Mouse (Mus musculus) kidney, postnatal 10 days (tissue): ENCODE data around the gene Kcnab3.

Source experiments
- DNase-seq: peaks from one replicate; pipeline ENCODE4 v3.0.0; 2021; ENCODE audit warnings: mixed read lengths

Gene Kcnab3

GRCm38 (mm10) chr11:69371601-69372000 lies 45.5 kb downstream of the Kcnab3 start:
- no peak for DNase-seq

- peak; percentile 61 for DNase-seq
These were observed 46.2 kb downstream of the Kcnab3 start for GRCm38 (mm10) chr11:69372056-69372779.

GRCm38 (mm10) chr11:69372780-69373170 lies 46.7 kb downstream of the Kcnab3 start:
- DNase-seq = peak; percentile 42

DNA sequence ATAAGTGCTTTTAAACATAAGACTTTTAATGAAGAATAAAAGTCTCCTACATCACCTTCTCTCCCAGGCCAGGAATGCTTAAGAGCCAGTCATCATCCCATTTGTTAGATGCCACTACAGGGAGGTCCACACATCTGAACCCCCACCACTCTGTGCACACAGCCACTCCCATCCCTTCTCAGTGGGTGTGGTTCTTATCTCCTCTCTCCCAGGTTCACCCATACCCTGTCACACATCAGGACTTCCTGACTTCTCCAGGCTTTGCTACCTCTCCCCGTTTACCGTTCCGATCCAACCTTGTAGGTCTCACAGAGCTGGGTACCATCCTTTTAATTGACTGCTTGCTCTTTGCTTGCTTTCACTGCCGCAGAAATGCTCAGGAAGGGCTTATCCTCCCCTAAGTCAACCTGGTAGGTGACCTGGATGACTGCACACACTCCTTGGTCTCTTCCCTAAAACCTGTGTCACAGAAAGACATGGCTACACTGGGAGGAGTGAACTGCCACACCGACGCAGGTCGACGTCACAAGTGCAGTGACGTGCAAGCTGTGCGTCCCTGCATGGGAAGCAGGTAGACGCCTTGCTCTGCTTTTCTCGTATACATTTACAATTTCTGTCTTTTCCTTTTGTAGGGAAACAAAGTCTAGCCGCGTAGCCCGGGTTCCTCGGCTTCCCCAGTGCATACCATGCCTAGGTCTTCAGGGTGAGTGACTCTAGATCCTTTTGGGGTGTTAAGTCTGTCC lies 47.3 kb downstream of the Kcnab3 start:
- DNase-seq = no peak

- DNase-seq = no peak
These were observed 49.6 kb downstream of the Kcnab3 start for GRCm38 (mm10) chr11:69375646-69376045.

DNA sequence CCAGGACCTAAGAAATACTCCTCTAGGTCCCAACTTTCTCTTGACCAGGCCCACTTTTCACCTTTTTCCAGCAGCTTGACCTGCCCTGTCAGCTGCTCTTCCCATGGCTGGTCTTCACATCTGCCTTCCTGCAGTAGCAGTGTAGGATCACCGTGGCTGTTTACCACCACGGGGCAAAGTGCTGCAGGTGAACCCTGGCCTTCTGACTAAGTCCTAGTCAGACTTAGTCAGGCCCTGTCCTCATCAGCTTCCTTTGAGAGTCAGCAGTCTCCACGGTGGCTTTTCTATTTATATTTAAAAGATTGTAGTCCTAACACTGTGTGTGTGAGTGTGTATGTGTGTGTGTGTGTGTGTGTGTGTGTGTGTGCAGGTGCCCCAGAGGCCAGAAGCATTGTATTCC lies 51.7 kb downstream of the Kcnab3 start:
- peak; percentile 66 for DNase-seq

DNA sequence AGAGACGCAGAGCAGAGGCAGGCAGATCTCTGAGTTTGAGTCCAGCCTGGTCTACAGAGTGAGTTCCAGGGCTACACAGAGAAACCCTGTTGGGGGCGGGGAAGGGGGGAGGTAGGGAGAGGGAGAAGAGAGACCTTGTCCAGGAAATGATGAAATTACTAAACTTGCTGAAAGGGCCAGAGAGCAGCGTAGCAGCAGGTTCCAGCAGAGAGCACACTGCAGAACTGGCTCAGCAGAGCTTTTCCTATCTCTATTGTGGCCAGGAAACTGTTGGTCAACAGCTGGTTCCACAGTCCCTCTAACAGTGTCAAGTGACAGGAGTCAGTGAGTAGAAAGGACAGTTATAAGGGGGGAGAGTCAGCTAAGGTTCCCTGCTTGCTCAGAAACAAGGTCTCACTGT lies 53.5 kb downstream of the Kcnab3 start:
- no peak for DNase-seq

DNA sequence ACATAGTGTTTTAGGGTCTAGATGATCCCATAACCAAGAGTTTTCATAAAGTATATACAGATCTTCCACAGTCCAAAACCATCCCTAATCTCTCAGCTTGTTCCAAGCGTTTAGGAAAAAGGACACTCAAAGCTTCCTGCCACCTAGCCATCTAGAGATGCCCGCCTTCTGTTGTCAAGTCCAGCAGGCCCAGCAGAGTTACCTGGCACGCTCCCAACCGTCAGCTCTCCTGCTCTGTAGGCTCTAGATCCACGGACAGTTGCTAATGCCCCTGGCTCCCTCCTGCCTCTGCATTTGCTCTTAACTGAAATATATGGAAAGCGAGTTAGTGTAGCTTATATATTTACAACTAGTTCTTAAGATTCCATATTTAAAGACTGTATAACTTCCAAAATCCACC lies 55.3 kb downstream of the Kcnab3 start:
- DNase-seq = peak; percentile 68
